Mouse (Mus musculus) liver, embryonic 13.5 days (tissue): ENCODE data around the gene Myo10. TPM values are rescaled to one million over a fixed set of nuclear protein-coding genes. Genes with fewer than 3 reads are reported as not detected.

Experiments
- ATAC-seq: fragments of 200-750 bp; cut with Nextera tagmentation; 2 replicates; pipeline ENCODE4 v1.8.0; 2017; ENCODE audit warnings: low read depth, mild to moderate bottlenecking, moderate number of reproducible peaks, moderate library complexity
- DNase-seq: peaks from one replicate; pipeline ENCODE4 v3.0.0; 2022
- H3K27ac ChIP-seq: fragments of 300-500 bp; sonication (generic); 2 replicates; pipeline ENCODE4 v1.5.1; 2015; ENCODE audit warnings: moderate library complexity, mild to moderate bottlenecking, inconsistent platforms
- H3K27me3 ChIP-seq: fragments of 300-500 bp; sonication (generic); 2 replicates; pipeline ENCODE4 v1.6.1; 2015; ENCODE audit warnings: mild to moderate bottlenecking, inconsistent platforms
- H3K36me3 ChIP-seq: fragments of 300-500 bp; sonication (generic); 2 replicates; pipeline ENCODE4 v1.6.1; 2015; ENCODE audit warnings: mild to moderate bottlenecking, inconsistent platforms
- H3K4me1 ChIP-seq: fragments of 300-500 bp; sonication (generic); replicated peaks from 2 replicates; pipeline ENCODE4 v1.6.1; 2015; ENCODE audit warnings: inconsistent platforms
- H3K4me2 ChIP-seq: fragments of 300-500 bp; sonication (generic); 2 replicates; pipeline ENCODE4 v1.6.1; 2015; ENCODE audit warnings: inconsistent platforms, mild to moderate bottlenecking, moderate library complexity
- H3K4me3 ChIP-seq: fragments of 300-500 bp; sonication (generic); replicated peaks from 2 replicates; pipeline ENCODE4 v1.5.1; 2015; ENCODE audit warnings: mild to moderate bottlenecking, inconsistent platforms
- H3K9ac ChIP-seq: fragments of 300-500 bp; sonication (generic); 2 replicates; pipeline ENCODE4 v1.6.1; 2015; ENCODE audit warnings: mild to moderate bottlenecking, inconsistent platforms
- H3K9me3 ChIP-seq: fragments of 300-500 bp; sonication (generic); replicated peaks from 2 replicates; pipeline ENCODE4 v1.6.1; 2016; ENCODE audit warnings: inconsistent platforms
- WGBS: fragments of 180-500 bp; shearing (Covaris S2); methylation state at CpG from one replicate; pipeline ENCODE4 v1.1.7; 2015; ENCODE audit not compliant: insufficient replicate concordance; 5-methylcytosine and 5-hydroxymethylcytosine counted together
- polyA plus RNA-seq: library from polyadenylated mRNA; unstranded; fragments of >200 nt; fragmentation: Nextera tagmentation; extraction: Ambion mirVana; gene quantifications from 2 replicates; pipeline ENCODE4 v1.2.1, GENCODE M21; 2015

The Myo10 gene
- polyA plus RNA-seq, 1 experiment from 2014 or later: 3.8 TPM

- Histone ChIP-seq H3K9ac (no peak overlapping the region), H3K4me3 (no peak overlapping the region), H3K27ac (no peak overlapping the region), H3K36me3 (no peaks in the 10 kb centered on the region), H3K9me3 (no peaks in the 10 kb centered on the region), H3K4me2 (no peak overlapping the region), H3K27me3 (no peaks in the 10 kb centered on the region), H3K4me1 (peaks cover 39% of the 10 kb centered on the region)
- no peak for DNase-seq
- ATAC-seq: no peak
- 68% methylated on average over 5 of the region's 5 CpGs for WGBS
Measured at GRCm38 (mm10) chr15:25653680-25654079, 31.4 kb downstream of the Myo10 start.

GRCm38 (mm10) chr15:25662833-25663519, 40.7 kb downstream of the Myo10 start:
- no peaks in the 10 kb centered on the region for H3K27me3 ChIP-seq
- H3K9ac ChIP-seq: no peak overlapping the region
- H3K4me1 ChIP-seq: peaks cover 16% of the 10 kb centered on the region
- peaks cover 11% of the 10 kb centered on the region for H3K36me3 ChIP-seq
- no peaks in the 10 kb centered on the region for H3K9me3 ChIP-seq
- WGBS: 63% methylated on average over 8 of the region's 8 CpGs
- ATAC-seq: peak; percentile 78
- H3K4me3 ChIP-seq: no peak overlapping the region
- H3K4me2 ChIP-seq: no peak overlapping the region
- no peak for DNase-seq
- peak overlapping the region; percentile 53; the same call in 1 of the 2 replicates for H3K27ac ChIP-seq

- H3K36me3 ChIP-seq: peaks cover 12% of the 10 kb centered on the region
- H3K9me3 ChIP-seq: no peaks in the 10 kb centered on the region
- H3K9ac ChIP-seq: no peak overlapping the region
- no peaks in the 10 kb centered on the region for H3K27me3 ChIP-seq
- ATAC-seq (no peak), DNase-seq (no peak)
- no peak overlapping the region for H3K4me2 ChIP-seq
- no peak overlapping the region for H3K4me3 ChIP-seq
- no peak overlapping the region for H3K27ac ChIP-seq
- peaks cover 7% of the 10 kb centered on the region for H3K4me1 ChIP-seq
- 62% methylated on average over 16 of the region's 16 CpGs for WGBS
Measured at GRCm38 (mm10) chr15:25669283-25670247, 47.2 kb downstream of the Myo10 start.

- Histone ChIP-seq H3K27ac (no peak overlapping the region), H3K9ac (no peak overlapping the region), H3K36me3 (0 out of 2 replicates have a peak, but pooled peaks cover 6% of the 10 kb centered on the region), H3K4me2 (no peak overlapping the region), H3K4me1 (peaks cover 9% of the 10 kb centered on the region), H3K9me3 (no peaks in the 10 kb centered on the region), H3K27me3 (no peaks in the 10 kb centered on the region), H3K4me3 (no peak overlapping the region)
- DNase-seq (no peak), ATAC-seq (no peak)
- WGBS: 25% methylated on average over 6 of the region's 6 CpGs
Measured at GRCm38 (mm10) chr15:25673231-25673980, 51.1 kb downstream of the Myo10 start.

GRCm38 (mm10) chr15:25674099-25674931, 52.0 kb downstream of the Myo10 start:
- Histone ChIP-seq H3K4me2 (no peak overlapping the region), H3K4me3 (no peak overlapping the region), H3K9me3 (no peaks in the 10 kb centered on the region), H3K4me1 (peaks cover 9% of the 10 kb centered on the region), H3K9ac (no peak overlapping the region), H3K27ac (no peak overlapping the region), H3K36me3 (0 out of 2 replicates have a peak, but pooled peaks cover 6% of the 10 kb centered on the region), H3K27me3 (no peaks in the 10 kb centered on the region)
- DNase-seq: no peak
- 75% methylated on average over 17 of the region's 17 CpGs for WGBS
- no peak for ATAC-seq

- ATAC-seq (no peak), DNase-seq (no peak)
- H3K9me3 ChIP-seq: no peaks in the 10 kb centered on the region
- H3K4me2 ChIP-seq: no peak overlapping the region
- H3K27ac ChIP-seq: no peak overlapping the region
- H3K4me1 ChIP-seq: peaks cover 14% of the 10 kb centered on the region
- H3K9ac ChIP-seq: no peak overlapping the region
- no peaks in the 10 kb centered on the region for H3K27me3 ChIP-seq
- H3K36me3 ChIP-seq: 0 out of 2 replicates have a peak, but pooled peaks cover 6% of the 10 kb centered on the region
- no peak overlapping the region for H3K4me3 ChIP-seq
- 69% methylated on average over 4 of the region's 4 CpGs for WGBS
Measured at GRCm38 (mm10) chr15:25674932-25675250, 52.6 kb downstream of the Myo10 start.

GRCm38 (mm10) chr15:25675359-25675758, 53.0 kb downstream of the Myo10 start:
- Histone ChIP-seq H3K27ac (no peak overlapping the region), H3K9ac (no peak overlapping the region), H3K4me3 (no peak overlapping the region), H3K4me1 (peaks cover 18% of the 10 kb centered on the region), H3K36me3 (0 out of 2 replicates have a peak, but pooled peaks cover 6% of the 10 kb centered on the region), H3K4me2 (no peak overlapping the region), H3K9me3 (no peaks in the 10 kb centered on the region), H3K27me3 (no peaks in the 10 kb centered on the region)
- 83% methylated on average over 11 of the region's 11 CpGs for WGBS
- ATAC-seq (no peak), DNase-seq (no peak)

GRCm38 (mm10) chr15:25676056-25676785, 53.9 kb downstream of the Myo10 start:
- Histone ChIP-seq H3K9ac (no peak overlapping the region), H3K4me1 (peaks cover 25% of the 10 kb centered on the region), H3K4me3 (no peak overlapping the region), H3K27me3 (no peaks in the 10 kb centered on the region), H3K4me2 (no peak overlapping the region), H3K36me3 (0 out of 2 replicates have a peak, but pooled peaks cover 6% of the 10 kb centered on the region), H3K9me3 (no peaks in the 10 kb centered on the region), H3K27ac (no peak overlapping the region)
- no peak for ATAC-seq
- 75% methylated on average over 13 of the region's 13 CpGs for WGBS
- no peak for DNase-seq

- H3K9me3 ChIP-seq: no peaks in the 10 kb centered on the region
- WGBS: 66% methylated on average over 3 of the region's 3 CpGs
Measured at GRCm38 (mm10) chr15:25679081-25679480, 56.8 kb downstream of the Myo10 start.

GRCm38 (mm10) chr15:25679616-25680015, 57.3 kb downstream of the Myo10 start:
- Histone ChIP-seq H3K4me1 (peaks cover 18% of the 10 kb centered on the region), H3K27ac (no peak overlapping the region), H3K9me3 (no peaks in the 10 kb centered on the region), H3K4me2 (no peak overlapping the region), H3K4me3 (no peak overlapping the region), H3K27me3 (no peaks in the 10 kb centered on the region), H3K9ac (no peak overlapping the region), H3K36me3 (0 out of 2 replicates have a peak, but pooled peaks cover 6% of the 10 kb centered on the region)
- DNase-seq (no peak), ATAC-seq (no peak)
- 65% methylated on average over 4 of the region's 4 CpGs for WGBS

More at GRCm38 (mm10) chr15:25679081-25679480, 56.8 kb downstream of the Myo10 start:
- H3K36me3 ChIP-seq: 0 out of 2 replicates have a peak, but pooled peaks cover 6% of the 10 kb centered on the region
- peaks cover 18% of the 10 kb centered on the region for H3K4me1 ChIP-seq
- H3K4me2 ChIP-seq: no peak overlapping the region
- H3K27ac ChIP-seq: no peak overlapping the region
- no peak for DNase-seq
- H3K9ac ChIP-seq: no peak overlapping the region
- ATAC-seq: no peak
- H3K4me3 ChIP-seq: no peak overlapping the region
- no peaks in the 10 kb centered on the region for H3K27me3 ChIP-seq
